ENCODE assay signal across 34 mouse cellular contexts in genomic region chr2:106963560-106963959, GRCm38 (mm10).
"Had no signal": no experiment of that assay in that cellular context is flagged by ENCODE, and none has a peak within 500 bp of the region (broad histone marks: within the 10 kb centered on the region; RNA-seq: fewer than 3 reads in every experiment).

No protein-coding gene starts in this region.

- H3K27me3 ChIP-seq: heart, embryonic 12.5 days; heart, embryonic 13.5 days; heart, embryonic 15.5 days; hindbrain, embryonic 12.5 days; hindbrain, embryonic 13.5 days; hindbrain, embryonic 15.5 days; intestine, embryonic 15.5 days; kidney, embryonic 15.5 days had no signal

- H3K27ac ChIP-seq: heart, embryonic 10.5 days; heart, embryonic 13.5 days; heart, embryonic 15.5 days; hindbrain, embryonic 10.5 days; hindbrain, embryonic 12.5 days; hindbrain, embryonic 13.5 days; hindbrain, embryonic 14.5 days; hindbrain, embryonic 15.5 days; hindbrain, postnatal 0 days; intestine, embryonic 15.5 days; kidney, embryonic 15.5 days; kidney, postnatal 0 days; layer of hippocampus, adult 2 months had no signal

- H3K4me3 ChIP-seq: heart, embryonic 10.5 days; heart, embryonic 12.5 days; heart, embryonic 13.5 days; heart, embryonic 15.5 days; hindbrain, embryonic 10.5 days; hindbrain, embryonic 12.5 days; hindbrain, embryonic 13.5 days; hindbrain, embryonic 15.5 days; intestine, embryonic 15.5 days; kidney, embryonic 15.5 days; layer of hippocampus, adult 2 months had no signal

- ATAC-seq: hindbrain, embryonic 16.5 days; hindbrain, postnatal 0 days; inflammation-experienced regulatory T-cells, adult 6 months; intestine, embryonic 15.5 days; intestine, embryonic 16.5 days; intestine, postnatal 0 days had no signal

- H3K4me2 ChIP-seq: heart, embryonic 11.5 days; heart, embryonic 12.5 days; heart, embryonic 13.5 days; heart, embryonic 15.5 days; hindbrain, embryonic 12.5 days; hindbrain, embryonic 13.5 days; hindbrain, embryonic 14.5 days; hindbrain, embryonic 15.5 days; intestine, embryonic 15.5 days; kidney, embryonic 15.5 days had no signal

- H3K4me1 ChIP-seq: heart, embryonic 15.5 days; hindbrain, embryonic 10.5 days; hindbrain, embryonic 12.5 days; hindbrain, embryonic 15.5 days; intestine, embryonic 15.5 days had no signal

- DNase-seq: heart, postnatal 10 days; heart, postnatal 36 days; heart, postnatal 4 days; kidney, adult 11 months; kidney, adult 18-20 months; kidney, adult 2 months; kidney, adult 8-10 months; kidney, adult 9 months; kidney, postnatal 10 days; kidney, postnatal 14 days; kidney, postnatal 25 days; kidney, postnatal 36 days; kidney, postnatal 4 days; layer of hippocampus, adult 9-11 months; layer of hippocampus, postnatal 36 days had no signal

- H3K9me3 ChIP-seq: heart, embryonic 10.5 days; heart, embryonic 12.5 days; heart, embryonic 13.5 days; heart, embryonic 15.5 days; hindbrain, embryonic 10.5 days; hindbrain, embryonic 12.5 days; hindbrain, embryonic 13.5 days; hindbrain, embryonic 15.5 days; intestine, embryonic 15.5 days; kidney, embryonic 15.5 days had no signal

- H3K9ac ChIP-seq: heart, embryonic 12.5 days; heart, embryonic 13.5 days; heart, embryonic 15.5 days; hindbrain, embryonic 12.5 days; hindbrain, embryonic 13.5 days; hindbrain, embryonic 14.5 days; hindbrain, embryonic 15.5 days; intestine, embryonic 15.5 days; kidney, embryonic 15.5 days had no signal
